Mouse (Mus musculus): ENCODE data around the gene Rab7b.

- TF ChIP-seq POLR2A (IDR thresholded peaks at IDR 0.05; ENCODE audit: borderline replicate concordance, extremely low read depth, low read depth, low read length), result no peak
- TF ChIP-seq CTCF (IDR thresholded peaks at IDR 0.05; ENCODE audit: insufficient read depth, low read length), result no peak
Observed at GRCm38 (mm10) chr1:131758796-131759195, 70.3 kb downstream of the Rab7b start.
